Mouse (Mus musculus): Measurements from ENCODE around the gene Dgki. TPM values are rescaled to one million over a fixed set of nuclear protein-coding genes. Genes with fewer than 3 reads are reported as not detected.

Gene Dgki
- polyA plus RNA-seq, 1 experiment from 2014 or later = 0.63 TPM

GRCm38 (mm10) chr6:36809311-36809726, 490.7 kb downstream of the Dgki start:
- WGBS = under 1% methylated on average over 7 of the region's 7 CpGs
- Histone ChIP-seq H3K36me3 (peaks cover 26% of the 10 kb centered on the region), H3K4me3 (peak overlapping the region; percentile 72), H3K9me3 (replicated peaks) (no peaks in the 10 kb centered on the region), H3K4me1 (peaks cover 41% of the 10 kb centered on the region), H3K27ac (replicated peaks) (peak overlapping the region; percentile 89), H3K27me3 (ENCODE audit: low read depth, poor library complexity, severe bottlenecking) (peaks cover 50% of the 10 kb centered on the region)
- peak; percentile 61 for DNase-seq (ENCODE audit: low spot score)

- no peaks in the 10 kb centered on the region for H3K9me3 ChIP-seq (replicated peaks)
- DNase-seq (ENCODE audit: low spot score) = no peak
- peak overlapping the region; percentile 89 for H3K27ac ChIP-seq (replicated peaks)
- peaks cover 33% of the 10 kb centered on the region for H3K36me3 ChIP-seq
- H3K4me3 ChIP-seq = peak overlapping the region; percentile 72
- peaks cover 50% of the 10 kb centered on the region for H3K27me3 ChIP-seq (ENCODE audit: low read depth, poor library complexity, severe bottlenecking)
- 26% methylated on average over 7 of the region's 7 CpGs for WGBS
- peaks cover 41% of the 10 kb centered on the region for H3K4me1 ChIP-seq
Observed at GRCm38 (mm10) chr6:36808306-36809058, 491.5 kb downstream of the Dgki start.

- Histone ChIP-seq H3K9me3 (replicated peaks) (no peaks in the 10 kb centered on the region), H3K4me3 (peak overlapping the region; percentile 20; the same call in 1 of the 2 replicates), H3K36me3 (peaks cover 45% of the 10 kb centered on the region), H3K4me1 (peaks cover 41% of the 10 kb centered on the region), H3K27me3 (ENCODE audit: low read depth, poor library complexity, severe bottlenecking) (peaks cover 44% of the 10 kb centered on the region), H3K27ac (replicated peaks) (no peak overlapping the region)
- 88% methylated on average over 6 of the region's 6 CpGs for WGBS
- no peak for DNase-seq (ENCODE audit: low spot score)
Observed at GRCm38 (mm10) chr6:36806906-36807305, 493.1 kb downstream of the Dgki start.

GRCm38 (mm10) chr6:36800309-36800946, 499.6 kb downstream of the Dgki start:
- WGBS = 84% methylated on average over 5 of the region's 5 CpGs
- no peaks in the 10 kb centered on the region for H3K27me3 ChIP-seq (ENCODE audit: low read depth, poor library complexity, severe bottlenecking)
- H3K36me3 ChIP-seq = peaks cover 47% of the 10 kb centered on the region
- H3K9me3 ChIP-seq (replicated peaks) = no peaks in the 10 kb centered on the region
- peaks cover 20% of the 10 kb centered on the region for H3K4me1 ChIP-seq
- H3K4me3 ChIP-seq = no peak overlapping the region
- H3K27ac ChIP-seq (replicated peaks) = no peak overlapping the region
- DNase-seq (ENCODE audit: low spot score) = no peak

GRCm38 (mm10) chr6:36797066-36797655, 502.8 kb downstream of the Dgki start:
- WGBS = 63% methylated on average over 3 of the region's 3 CpGs
- Histone ChIP-seq H3K4me3 (no peak overlapping the region), H3K36me3 (peaks cover 24% of the 10 kb centered on the region; the same call in 1 of the 2 replicates), H3K27ac (replicated peaks) (no peak overlapping the region), H3K9me3 (replicated peaks) (no peaks in the 10 kb centered on the region), H3K4me1 (peaks cover 20% of the 10 kb centered on the region), H3K27me3 (ENCODE audit: low read depth, poor library complexity, severe bottlenecking) (no peaks in the 10 kb centered on the region)
- DNase-seq (ENCODE audit: low spot score) = no peak

Other genes starting within 250 kb of the Dgki start
- 5.2 and 6.1 TPM in 2 replicates for gene Creb3l2, start 142.0 kb upstream of the Dgki start, polyA plus RNA-seq (2016; fragmentation: Nextera tagmentation; extraction: Ambion mirVana)
- gene Akr1d1, start 230.0 kb upstream of the Dgki start, polyA plus RNA-seq (2016; fragmentation: Nextera tagmentation; extraction: Ambion mirVana) = not detected in 2 replicates

Data from midbrain, embryonic 10.5 days (tissue).